Mouse (Mus musculus) ES-Bruce4 (cell line): ENCODE data around the gene Sgtb.

Experiments used
- CTCF ChIP-seq: IDR thresholded peaks from one replicate; pipeline ENCODE4 v1.8.1; 2011; ENCODE audit warnings: low read depth, low read length
- EP300 ChIP-seq: IDR thresholded peaks from 2 replicates; pipeline ENCODE4 v1.6.1; 2011; ENCODE audit warnings: low read depth, low read length; ENCODE audit not compliant: insufficient read depth

GRCm38 (mm10) chr13:104072351-104072750, 37.2 kb upstream of the Sgtb start:
- TF ChIP-seq EP300 (no peak), CTCF (no peak)
